Mouse (Mus musculus) heart, embryonic 14.5 days (tissue): ENCODE measurements at regions not wholly inside any gene's neighbourhood (a gene's known extent, or its start where the extent isn't known, plus 50 kb on each side); places are given as distances from the start of the nearest gene placed in this dataset.

Source experiments
- ATAC-seq: fragments of 200-750 bp; cut with Nextera tagmentation; 2 replicates; pipeline ENCODE4 v1.8.0; 2017; ENCODE audit warnings: low read depth, moderate TSS enrichment; ENCODE audit not compliant: insufficient number of reproducible peaks, insufficient read depth, low FRiP score
- H3K27ac ChIP-seq, 2 experiments: fragments of 200-500 bp in 1 of 2; fragments of 300-500 bp in 1 of 2; sonication (generic) in 1 of 2; replicated peaks in 1 of 2; 2 replicates each; pipeline ENCODE4 v1.5.1; 2012 to 2014; ENCODE audit warnings: low read depth in 2 of 2, low read length in 2 of 2, control low read depth in 1 of 2, mild to moderate bottlenecking in 1 of 2, mixed read lengths in 1 of 2; ENCODE audit not compliant: control insufficient read depth in 1 of 2, insufficient read depth in 1 of 2
- H3K27me3 ChIP-seq: fragments of 300-500 bp; sonication (generic); 2 replicates; pipeline ENCODE4 v1.6.1; 2014; ENCODE audit warnings: mild to moderate bottlenecking, low read length, control low read depth; ENCODE audit not compliant: control insufficient read depth, insufficient read depth
- H3K36me3 ChIP-seq: fragments of 300-500 bp; sonication (generic); 2 replicates; pipeline ENCODE4 v1.6.1; 2014; ENCODE audit warnings: mild to moderate bottlenecking, control low read depth, low read length, mixed read lengths; ENCODE audit not compliant: control insufficient read depth, insufficient read depth
- H3K4me1 ChIP-seq, 2 experiments: fragments of 200-500 bp in 1 of 2; fragments of 300-500 bp in 1 of 2; sonication (generic) in 1 of 2; 2 replicates each; pipeline ENCODE4 v1.6.1; 2012 to 2014; ENCODE audit warnings: low read length in 2 of 2, control low read depth in 1 of 2, mixed read lengths in 1 of 2; ENCODE audit not compliant: control insufficient read depth in 2 of 2, insufficient read depth in 2 of 2
- H3K4me2 ChIP-seq: fragments of 300-500 bp; sonication (generic); 2 replicates; pipeline ENCODE4 v1.6.1; 2014; ENCODE audit warnings: mild to moderate bottlenecking, low read length
- H3K4me3 ChIP-seq, 2 experiments: fragments of 200-500 bp in 1 of 2; fragments of 300-500 bp in 1 of 2; sonication (generic) in 1 of 2; 2 replicates each; pipeline ENCODE4 v1.5.1; 2012 to 2014; ENCODE audit warnings: low read length in 2 of 2, mild to moderate bottlenecking in 2 of 2, control low read depth in 1 of 2, low read depth in 1 of 2, moderate library complexity in 1 of 2; ENCODE audit not compliant: control insufficient read depth in 1 of 2, insufficient read depth in 1 of 2
- H3K9ac ChIP-seq: fragments of 300-500 bp; sonication (generic); 2 replicates; pipeline ENCODE4 v1.6.1; 2014; ENCODE audit warnings: mild to moderate bottlenecking, low read length
- H3K9me3 ChIP-seq: fragments of 300-500 bp; sonication (generic); 2 replicates; pipeline ENCODE4 v1.6.1; 2016; ENCODE audit warnings: low read length, control low read depth; ENCODE audit not compliant: control insufficient read depth
- WGBS: fragments of 180-500 bp; shearing (Covaris S2); extraction: QIAGEN DNeasy Blood & Tissue Kit; methylation state at CpG from one replicate; pipeline ENCODE4 v1.1.7; 2014; 5-methylcytosine and 5-hydroxymethylcytosine counted together

DNA sequence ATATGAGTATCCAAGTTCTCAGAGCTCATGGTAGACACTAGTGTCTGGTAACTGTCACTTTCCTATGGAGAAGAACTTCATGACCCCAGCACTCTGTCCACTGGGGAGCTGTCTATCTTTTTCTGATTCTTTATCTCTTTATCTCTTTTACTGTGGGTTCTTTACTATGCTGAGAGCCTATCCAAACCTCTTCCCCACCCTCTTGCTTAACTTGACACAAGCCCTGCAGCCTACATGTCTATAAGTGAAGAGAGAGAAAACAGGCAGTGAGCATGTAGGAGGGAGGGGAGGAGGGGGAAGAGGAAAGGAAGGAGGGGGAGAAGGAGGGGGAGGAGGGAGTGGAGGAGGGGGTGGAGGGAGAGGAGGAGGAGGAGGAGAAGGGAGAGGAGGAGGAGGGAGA lies 122.6 kb upstream of the Lhx8 start:
- H3K27ac ChIP-seq, result no peak overlapping the region
- 0 out of 2 replicates have a peak, but pooled peaks cover 2% of the 10 kb centered on the region for H3K9me3 ChIP-seq
- H3K4me3 ChIP-seq, result no peak overlapping the region
- no peak overlapping the region for H3K9ac ChIP-seq
- H3K4me2 ChIP-seq, result no peak overlapping the region
- no peaks in the 10 kb centered on the region for H3K36me3 ChIP-seq
- no peaks in the 10 kb centered on the region for H3K27me3 ChIP-seq
- no peaks in the 10 kb centered on the region for H3K4me1 ChIP-seq
- ATAC-seq, result no peak

DNA sequence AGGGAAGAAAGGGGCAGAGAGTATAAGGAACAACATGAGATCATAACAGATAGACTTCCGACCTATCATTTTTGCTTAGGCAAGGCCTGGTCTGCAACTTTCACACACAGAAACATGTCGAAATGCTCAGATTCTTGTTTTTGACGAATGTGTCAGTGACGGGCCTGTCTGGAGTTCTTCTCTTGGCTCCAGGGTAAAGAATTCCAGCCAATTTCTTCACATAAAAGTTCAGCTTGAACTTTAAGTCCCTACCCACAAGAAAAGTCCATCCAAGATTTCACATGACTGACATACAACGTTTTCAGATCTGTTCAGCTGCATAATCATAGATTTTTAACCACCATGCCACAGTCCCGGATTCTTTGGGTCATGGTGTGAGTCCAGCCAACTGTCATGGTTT lies 122.1 kb upstream of the Lhx8 start:
- no peaks in the 10 kb centered on the region for H3K4me1 ChIP-seq
- no peak overlapping the region for H3K4me3 ChIP-seq
- 65% methylated on average over 6 of the region's 6 CpGs for whole genome bisulfite sequencing
- no peak overlapping the region for H3K27ac ChIP-seq
- H3K9ac ChIP-seq, result no peak overlapping the region
- H3K27me3 ChIP-seq, result no peaks in the 10 kb centered on the region
- H3K9me3 ChIP-seq, result 0 out of 2 replicates have a peak, but pooled peaks cover 3% of the 10 kb centered on the region
- H3K4me2 ChIP-seq, result no peak overlapping the region
- no peak for ATAC-seq
- no peaks in the 10 kb centered on the region for H3K36me3 ChIP-seq

DNA sequence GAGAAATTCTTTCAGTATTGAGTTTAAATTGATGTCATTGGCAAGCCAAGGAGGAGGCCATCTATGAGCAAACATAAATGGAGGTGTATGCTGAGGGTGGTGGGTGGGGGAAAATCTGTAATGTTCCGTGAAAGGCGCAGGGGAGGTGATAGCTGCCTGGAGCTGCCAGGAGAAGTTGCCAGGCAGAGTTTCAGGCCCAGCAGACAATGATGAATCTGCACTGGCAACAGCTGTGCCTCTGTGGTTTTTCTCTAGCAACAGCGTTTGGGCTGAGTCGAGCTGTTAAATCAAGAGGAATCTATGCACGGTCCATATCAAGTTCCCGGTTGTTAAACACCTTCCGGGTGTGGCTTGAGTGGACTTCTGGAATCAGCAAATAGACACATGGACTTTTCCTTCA lies 120.7 kb upstream of the Lhx8 start:
- Histone ChIP-seq H3K36me3 (no peaks in the 10 kb centered on the region), H3K27me3 (no peaks in the 10 kb centered on the region), H3K9me3 (0 out of 2 replicates have a peak, but pooled peaks cover 3% of the 10 kb centered on the region), H3K4me3 (no peak overlapping the region), H3K27ac (no peak overlapping the region), H3K4me1 (no peaks in the 10 kb centered on the region), H3K9ac (no peak overlapping the region), H3K4me2 (no peak overlapping the region)
- 80% methylated on average over 7 of the region's 7 CpGs for WGBS
- ATAC-seq, result no peak

DNA sequence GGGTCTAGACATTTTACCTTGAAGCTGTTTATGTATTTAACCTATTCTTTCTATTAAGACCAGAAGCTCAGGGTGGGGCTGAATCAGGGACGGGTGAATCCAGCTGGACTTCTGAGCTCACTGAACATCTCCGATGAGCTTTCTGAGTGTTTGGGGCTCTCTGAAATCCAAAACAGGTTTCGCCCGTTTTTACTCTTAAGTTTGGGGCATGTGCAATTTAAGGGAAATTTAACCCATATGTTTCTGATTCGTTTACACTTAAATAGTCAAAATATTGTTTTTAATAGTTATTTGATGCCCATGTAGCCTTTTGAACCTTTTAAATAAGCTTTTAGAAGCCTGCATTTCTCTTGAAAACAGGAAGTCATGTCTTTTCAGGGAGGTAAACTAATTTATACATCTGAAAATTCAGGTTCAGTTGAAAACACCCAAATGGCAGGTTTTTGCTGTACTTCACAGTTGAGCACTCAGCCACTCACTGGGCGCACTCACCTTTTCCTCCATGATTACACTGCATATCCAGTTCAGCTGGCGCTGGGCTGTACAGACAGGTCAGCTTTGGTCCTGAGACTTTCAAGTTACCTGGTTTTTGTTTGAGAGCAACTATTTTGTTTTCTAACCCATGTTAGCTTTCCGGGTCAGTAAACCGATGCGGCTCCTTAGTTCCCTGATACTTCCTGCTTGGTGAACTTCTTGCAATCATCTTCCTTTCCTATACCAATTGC lies 113.1 kb upstream of the Lhx8 start:
- Histone ChIP-seq H3K9me3 (0 out of 2 replicates have a peak, but pooled peaks cover 3% of the 10 kb centered on the region), H3K9ac (no peak overlapping the region), H3K4me1 (no peaks in the 10 kb centered on the region), H3K27me3 (no peaks in the 10 kb centered on the region), H3K27ac (no peak overlapping the region), H3K4me2 (no peak overlapping the region), H3K36me3 (no peaks in the 10 kb centered on the region), H3K4me3 (no peak overlapping the region)
- ATAC-seq, result no peak
- WGBS, result 78% methylated on average over 10 of the region's 10 CpGs

DNA sequence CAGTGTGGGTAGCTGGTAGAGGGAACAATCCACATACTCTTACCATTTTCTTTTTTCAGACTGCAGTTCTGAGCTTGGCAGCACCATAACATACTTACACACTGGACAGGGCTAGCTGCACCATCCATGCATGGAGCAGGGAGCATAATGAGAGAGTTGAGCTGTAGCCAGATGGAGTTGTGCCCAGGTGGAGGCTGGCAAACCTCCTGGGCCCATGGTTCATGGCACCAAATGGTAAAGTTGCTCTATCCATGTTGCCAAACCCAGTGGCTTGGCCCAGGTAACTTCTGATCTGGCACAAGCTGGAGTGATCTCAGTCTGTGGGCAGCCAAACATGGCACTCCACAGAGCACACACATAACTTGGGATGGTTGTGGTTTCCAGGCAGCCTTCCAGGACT lies 111.0 kb upstream of the Lhx8 start:
- Histone ChIP-seq H3K9ac (no peak overlapping the region), H3K27me3 (no peaks in the 10 kb centered on the region), H3K27ac (no peak overlapping the region), H3K4me3 (no peak overlapping the region), H3K4me1 (no peaks in the 10 kb centered on the region), H3K4me2 (no peak overlapping the region), H3K36me3 (no peaks in the 10 kb centered on the region), H3K9me3 (peaks cover 4% of the 10 kb centered on the region; the same call in 1 of the 2 replicates)
- ATAC-seq, result no peak

DNA sequence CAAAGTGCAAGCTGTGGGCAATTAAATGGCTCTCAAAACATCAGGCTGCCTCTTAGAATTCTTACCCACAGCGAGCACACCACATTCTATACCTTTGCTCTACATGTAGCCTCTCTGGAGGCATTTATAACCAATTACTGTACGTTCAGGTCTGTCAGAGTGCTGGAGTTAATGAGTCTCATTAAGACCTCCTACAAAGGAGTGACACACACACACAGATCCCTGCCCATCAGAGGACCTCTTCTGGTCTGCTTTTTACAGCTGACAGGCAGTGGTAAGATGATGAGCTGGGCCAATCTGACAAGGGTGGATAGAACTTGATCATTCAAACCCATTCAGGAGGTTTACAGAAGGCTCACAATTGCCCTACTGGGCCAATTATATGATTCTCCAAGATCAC lies 110.4 kb upstream of the Lhx8 start:
- H3K4me3 ChIP-seq, result no peak overlapping the region
- no peaks in the 10 kb centered on the region for H3K4me1 ChIP-seq
- peaks cover 5% of the 10 kb centered on the region; the same call in 1 of the 2 replicates for H3K9me3 ChIP-seq
- H3K36me3 ChIP-seq, result no peaks in the 10 kb centered on the region
- H3K27ac ChIP-seq, result no peak overlapping the region
- no peak for ATAC-seq
- H3K27me3 ChIP-seq, result no peaks in the 10 kb centered on the region
- no peak overlapping the region for H3K4me2 ChIP-seq
- no peak overlapping the region for H3K9ac ChIP-seq
- 64% methylated on average over 2 of the region's 2 CpGs for WGBS

DNA sequence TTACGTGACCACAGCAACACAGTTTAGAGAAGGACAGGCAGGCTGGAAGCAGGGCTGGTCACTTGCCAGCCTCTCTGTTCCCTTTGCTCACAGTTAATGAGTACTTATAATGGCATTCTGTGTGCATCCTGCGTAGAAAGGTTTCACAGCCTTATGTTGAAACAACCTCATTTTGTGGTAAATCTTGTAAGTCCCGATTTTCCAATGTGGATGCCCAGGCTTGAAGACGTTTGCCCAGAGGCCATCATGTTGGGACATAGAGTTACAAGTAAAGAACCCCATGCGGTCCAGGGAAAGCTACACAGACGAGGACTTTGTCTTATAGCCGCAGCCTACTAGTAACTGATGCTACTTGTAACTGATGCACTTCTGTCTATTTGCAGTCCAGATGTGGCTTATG lies 100.4 kb upstream of the Lhx8 start:
- no peak overlapping the region for H3K4me2 ChIP-seq
- ATAC-seq, result no peak
- no peaks in the 10 kb centered on the region for H3K4me1 ChIP-seq
- H3K27me3 ChIP-seq, result no peaks in the 10 kb centered on the region
- no peaks in the 10 kb centered on the region for H3K9me3 ChIP-seq
- no peak overlapping the region for H3K4me3 ChIP-seq
- no peak overlapping the region for H3K9ac ChIP-seq
- H3K27ac ChIP-seq, result no peak overlapping the region
- H3K36me3 ChIP-seq, result no peaks in the 10 kb centered on the region
- WGBS, result 86% methylated on average over 7 of the region's 7 CpGs

DNA sequence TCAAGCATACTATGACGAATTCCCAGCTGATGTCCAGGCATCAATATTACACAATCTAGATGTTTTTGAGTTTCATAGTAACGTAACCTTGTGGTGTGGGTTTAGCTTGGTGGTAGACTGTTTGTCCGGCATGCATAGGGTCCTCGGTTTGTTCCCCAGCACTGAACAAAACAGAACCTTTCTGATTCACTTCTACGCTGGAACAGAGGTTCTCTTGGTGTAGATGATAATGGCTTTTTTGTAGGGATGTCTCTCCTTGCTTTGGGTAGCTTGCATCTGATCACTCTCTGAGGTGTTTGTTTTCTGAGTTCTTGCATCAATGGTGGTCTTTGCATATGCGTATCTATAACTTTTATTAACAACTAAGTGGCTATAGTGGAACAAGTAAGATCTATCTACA lies 99.2 kb upstream of the Lhx8 start:
- no peak overlapping the region for H3K4me3 ChIP-seq
- no peaks in the 10 kb centered on the region for H3K36me3 ChIP-seq
- no peak overlapping the region for H3K9ac ChIP-seq
- no peak overlapping the region for H3K27ac ChIP-seq
- no peak for ATAC-seq
- WGBS, result 83% methylated on average over 6 of the region's 6 CpGs
- H3K4me1 ChIP-seq, result no peaks in the 10 kb centered on the region
- no peak overlapping the region for H3K4me2 ChIP-seq
- H3K9me3 ChIP-seq, result no peaks in the 10 kb centered on the region
- H3K27me3 ChIP-seq, result no peaks in the 10 kb centered on the region
